Mouse (Mus musculus): ENCODE data around the gene Pcbd2.

GRCm38 (mm10) chr13:55726598-55727119 is 509 bp upstream of the Pcbd2 start:
- TF ChIP-seq CTCF (IDR thresholded peaks at IDR 0.05; ENCODE audit: borderline replicate concordance, insufficient read depth, low read length) (no peak), POLR2A (IDR thresholded peaks at IDR 0.05; ENCODE audit: low read depth, low read length) (no peak)

Data from embryonic fibroblast, embryonic 13.5 days (primary cell).